Mouse (Mus musculus) skeletal muscle tissue, adult 2 months (tissue): ENCODE data around the gene Tmem131.

Source experiments
- DNase-seq: peaks from one replicate; pipeline ENCODE4 v3.0.0-alpha.2; 2012; ENCODE audit warnings: low read depth, low spot score

The Tmem131 gene

GRCm38 (mm10) chr1:36886489-36886888, 57.0 kb downstream of the Tmem131 start:
- no peak for DNase-seq

DNA sequence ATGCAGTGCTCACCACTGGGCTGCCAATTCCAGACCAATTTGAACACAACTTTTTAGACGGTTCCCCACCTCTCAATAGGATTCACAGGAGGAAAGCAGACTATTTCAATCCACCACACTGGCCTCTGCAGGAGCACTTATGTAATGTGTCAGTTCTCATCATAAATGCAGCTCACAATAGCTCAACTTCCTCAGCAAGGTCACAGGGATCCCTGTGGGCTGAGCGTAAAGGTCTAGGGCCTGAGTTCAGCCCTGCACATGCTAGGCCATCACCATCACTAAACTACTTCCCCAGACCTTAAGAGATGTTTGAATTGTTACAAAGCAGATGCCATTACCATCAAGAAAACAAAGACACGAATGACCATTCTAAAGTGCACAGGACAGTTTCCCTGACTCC, 58.9 kb downstream of the Tmem131 start:
- peak; percentile 28 for DNase-seq

DNA sequence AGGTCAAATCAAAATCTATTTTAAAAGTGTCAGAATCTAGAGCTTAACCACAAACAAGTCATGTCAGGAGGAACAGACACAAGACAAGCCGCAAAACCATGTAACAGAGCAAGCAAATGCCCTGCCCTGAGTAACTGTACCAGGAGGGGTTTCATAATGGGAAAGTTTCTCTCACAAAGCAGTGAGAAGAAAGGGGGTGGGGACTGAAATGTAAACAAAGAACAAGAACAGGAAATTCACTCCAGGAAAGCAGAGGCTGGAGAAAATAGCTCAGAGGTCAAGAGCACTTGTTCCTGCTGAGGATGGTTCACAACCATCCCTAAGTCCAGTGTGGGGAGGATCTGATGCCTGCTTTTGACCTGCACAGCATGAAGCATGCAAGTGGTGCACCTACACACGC, 59.7 kb downstream of the Tmem131 start:
- DNase-seq, result no peak

- DNase-seq, result no peak
These were observed 64.3 kb downstream of the Tmem131 start for GRCm38 (mm10) chr1:36879154-36879553.

- DNase-seq, result no peak
These were observed 66.3 kb downstream of the Tmem131 start for GRCm38 (mm10) chr1:36877126-36877525.

DNA sequence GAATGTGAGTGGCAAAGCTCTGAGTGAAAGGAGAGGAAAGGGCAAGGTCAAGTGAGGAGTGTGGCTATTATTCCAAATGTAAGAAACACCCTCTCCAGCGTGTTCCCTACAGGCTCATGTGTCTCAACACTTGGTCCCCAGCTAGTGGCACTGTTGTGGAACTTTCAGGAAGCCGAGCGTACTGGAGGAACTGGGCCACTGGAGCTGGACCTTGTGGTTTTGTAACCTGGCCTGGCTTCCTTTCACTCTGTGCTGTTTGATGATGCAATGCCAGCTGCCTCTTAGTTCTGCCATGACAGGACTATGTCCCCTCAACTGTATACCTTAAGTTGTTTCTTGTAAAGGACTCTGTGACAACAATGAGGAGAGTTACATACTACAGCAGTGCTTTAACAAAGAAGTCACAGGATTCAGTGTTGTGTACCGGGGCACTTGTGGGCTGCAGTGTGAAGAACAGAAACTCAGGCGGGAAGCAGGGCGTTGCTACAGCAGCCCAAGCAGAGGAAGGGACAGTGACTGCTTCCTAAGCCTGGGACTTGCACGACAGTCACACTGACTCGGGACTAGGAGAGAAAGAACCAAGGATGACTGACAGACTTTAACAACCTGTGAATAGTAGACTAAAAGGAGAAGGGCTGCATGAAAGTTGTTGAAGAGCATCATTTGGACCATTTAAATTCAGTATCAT, 68.4 kb downstream of the Tmem131 start:
- DNase-seq, result peak; percentile 67

- DNase-seq, result no peak
These were observed 72.2 kb downstream of the Tmem131 start for GRCm38 (mm10) chr1:36871238-36871637.

DNA sequence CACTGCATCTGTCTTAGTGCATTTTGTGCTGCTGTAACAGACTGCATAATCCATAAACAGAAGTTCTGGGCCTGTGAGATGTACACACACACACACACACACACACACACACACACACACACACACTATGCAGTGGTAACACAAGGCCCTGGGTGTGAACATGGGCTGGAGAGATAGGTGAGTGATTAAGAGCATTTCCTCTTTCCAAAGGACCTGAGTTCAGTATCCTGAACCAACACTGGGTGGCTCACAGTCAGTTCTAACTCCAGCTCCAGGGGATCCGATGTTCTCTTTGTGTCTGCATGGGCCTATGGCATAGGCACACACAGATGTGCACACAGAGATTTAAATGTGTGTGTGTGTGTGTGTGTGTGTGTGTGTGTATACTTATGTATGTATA, 72.9 kb downstream of the Tmem131 start:
- DNase-seq, result no peak

DNA sequence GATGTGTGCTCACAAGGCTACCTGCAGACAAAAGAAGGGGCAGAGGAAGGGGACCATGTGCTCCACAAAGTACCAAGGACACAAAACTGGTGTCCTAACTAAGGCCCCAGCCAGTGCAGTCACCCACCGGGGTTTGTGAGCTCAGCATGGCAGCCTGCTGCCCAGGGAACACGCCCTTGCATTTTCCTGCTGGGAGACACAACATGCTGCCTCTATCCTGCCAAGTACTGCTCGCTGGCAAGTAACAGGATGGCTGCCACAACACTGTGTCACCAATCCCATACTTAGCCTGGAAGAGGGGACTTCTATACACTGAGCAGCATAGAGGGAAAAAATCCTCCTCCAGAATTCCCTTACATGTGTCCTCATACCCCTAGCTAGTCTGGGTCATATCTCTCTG, 78.7 kb downstream of the Tmem131 start:
- DNase-seq, result peak; percentile 38

GRCm38 (mm10) chr1:36861775-36862174, 81.7 kb downstream of the Tmem131 start:
- DNase-seq, result no peak

GRCm38 (mm10) chr1:36860876-36861275, 82.6 kb downstream of the Tmem131 start:
- DNase-seq, result no peak

DNA sequence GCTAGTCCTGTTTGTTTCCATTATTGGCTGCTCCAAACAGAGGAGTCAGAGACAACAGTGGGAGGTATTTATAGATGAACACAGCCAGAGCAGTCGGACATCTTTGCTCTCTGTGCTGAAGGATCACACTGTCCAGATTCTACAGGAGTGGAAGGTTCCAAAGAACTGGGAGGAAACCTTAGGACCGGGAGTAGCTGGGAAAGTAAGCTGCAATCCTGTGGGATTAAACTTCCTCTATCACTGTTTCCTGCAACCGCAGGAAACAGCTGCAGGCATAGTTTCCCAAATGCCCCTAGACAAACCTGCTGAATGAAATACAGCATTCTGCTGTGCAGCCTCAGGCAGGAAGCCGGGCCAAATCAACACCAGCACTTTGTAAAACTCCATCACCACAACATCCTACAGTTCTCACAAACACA, 83.0 kb downstream of the Tmem131 start:
- peak; percentile 39 for DNase-seq

- DNase-seq, result no peak
These were observed 86.4 kb downstream of the Tmem131 start for GRCm38 (mm10) chr1:36857081-36857480.

- DNase-seq, result no peak
These were observed 89.2 kb downstream of the Tmem131 start for GRCm38 (mm10) chr1:36854198-36854765.

- DNase-seq, result no peak
These were observed 91.4 kb downstream of the Tmem131 start for GRCm38 (mm10) chr1:36852085-36852484.

- DNase-seq, result no peak
These were observed 92.1 kb downstream of the Tmem131 start for GRCm38 (mm10) chr1:36851392-36851791.

DNA sequence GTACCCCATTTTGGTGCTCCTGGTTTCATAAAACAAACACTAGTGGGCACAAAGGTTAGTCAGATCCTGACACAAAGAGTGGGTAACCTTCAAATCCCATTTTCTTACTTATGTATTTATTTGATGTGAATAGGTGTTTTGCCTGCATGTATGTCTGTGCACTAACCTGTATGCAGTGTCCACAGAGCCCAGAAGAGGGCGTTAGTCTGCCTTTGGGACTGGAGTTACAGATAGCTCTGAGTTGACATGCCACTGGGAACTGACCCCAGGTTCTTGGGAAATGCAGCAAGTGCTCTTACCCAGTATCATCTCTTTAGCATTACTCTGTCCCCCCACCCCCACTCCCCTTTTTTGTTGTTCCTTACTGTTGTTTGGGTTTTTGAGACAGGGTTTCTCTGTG, 95.4 kb downstream of the Tmem131 start:
- no peak for DNase-seq

GRCm38 (mm10) chr1:36847276-36847675, 96.2 kb downstream of the Tmem131 start:
- DNase-seq, result peak; percentile 23

DNA sequence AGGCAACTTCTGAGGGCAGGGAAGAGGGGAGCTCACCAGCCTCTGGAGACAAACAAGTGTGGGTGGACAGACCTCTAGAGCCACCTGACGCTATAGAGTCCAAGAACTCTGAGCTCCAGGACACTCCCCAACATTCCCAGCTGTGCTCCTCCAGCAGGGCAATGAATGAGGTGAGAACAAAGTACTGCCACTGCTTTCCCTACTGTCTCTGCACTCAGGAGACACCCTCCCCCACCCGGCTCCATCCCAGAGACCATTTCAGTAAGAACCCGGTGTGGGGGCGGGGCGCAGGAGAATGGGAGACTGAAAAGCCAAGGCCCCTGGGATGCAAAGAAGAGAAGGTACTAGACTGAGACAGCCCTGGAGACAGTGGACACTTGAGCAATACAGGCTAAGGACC, 98.4 kb downstream of the Tmem131 start:
- DNase-seq, result no peak

DNA sequence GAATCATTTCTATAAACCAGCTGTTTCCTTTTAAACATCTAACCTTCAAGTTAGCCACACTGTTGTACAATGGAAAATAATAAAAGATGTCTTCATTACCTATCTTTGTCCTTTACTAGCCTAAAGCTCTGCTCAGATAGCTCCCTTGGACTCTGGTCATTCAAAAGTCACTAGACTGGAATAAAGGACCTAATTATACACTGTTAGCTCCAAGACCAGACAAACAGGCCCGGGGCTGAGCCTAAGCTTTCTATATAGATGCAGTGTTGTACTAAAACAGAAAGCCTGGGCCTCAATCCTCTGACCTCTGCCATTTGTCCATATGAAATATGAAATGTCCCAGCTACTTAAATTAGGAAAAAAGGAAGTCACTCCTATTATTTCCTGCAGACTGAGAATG, 101.7 kb downstream of the Tmem131 start:
- DNase-seq, result no peak

GRCm38 (mm10) chr1:36840959-36841358, 102.5 kb downstream of the Tmem131 start:
- DNase-seq, result no peak

DNA sequence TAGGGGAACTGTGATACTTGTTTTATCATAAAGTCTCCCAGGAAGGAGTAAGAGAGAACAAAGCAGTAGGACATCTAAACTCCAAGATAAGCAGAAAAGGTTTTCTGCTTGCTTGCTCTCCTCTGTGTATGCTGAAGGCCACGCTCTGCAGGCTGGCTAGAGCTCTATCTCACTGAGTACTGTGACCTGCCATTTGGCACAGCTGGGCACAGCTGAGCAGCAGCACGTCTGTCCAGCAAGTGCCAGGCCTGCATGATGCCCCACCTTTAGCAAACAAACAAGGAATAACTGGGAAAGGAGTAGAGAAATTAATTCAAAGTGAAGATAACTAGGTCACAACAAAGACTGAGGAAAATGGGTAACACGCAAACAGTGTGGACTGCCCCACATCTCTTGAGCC, 103.6 kb downstream of the Tmem131 start:
- no peak for DNase-seq

GRCm38 (mm10) chr1:36836274-36836954, 107.1 kb downstream of the Tmem131 start:
- no peak for DNase-seq
